Mouse (Mus musculus) neural tube, embryonic 12.5 days (tissue): ENCODE data around the gene Kifc3. TPM values are rescaled to one million over a fixed set of nuclear protein-coding genes. Genes with fewer than 3 reads are reported as not detected.

ENCODE experiments used
- ATAC-seq: fragments of 200-750 bp; cut with Nextera tagmentation; 2 replicates; pipeline ENCODE4 v1.8.0; 2017; ENCODE audit warnings: low read depth, mild to moderate bottlenecking, moderate TSS enrichment, moderate library complexity; ENCODE audit not compliant: low FRiP score
- H3K27ac ChIP-seq: fragments of 300-500 bp; sonication (generic); 2 replicates; pipeline ENCODE4 v1.5.1; 2016
- H3K27me3 ChIP-seq: fragments of 300-500 bp; sonication (generic); replicated peaks from 2 replicates; pipeline ENCODE4 v1.6.1; 2016; ENCODE audit warnings: mild to moderate bottlenecking
- H3K36me3 ChIP-seq: fragments of 300-500 bp; sonication (generic); 2 replicates; pipeline ENCODE4 v1.6.1; 2016; ENCODE audit warnings: mild to moderate bottlenecking
- H3K4me1 ChIP-seq: fragments of 300-500 bp; sonication (generic); 2 replicates; pipeline ENCODE4 v1.6.1; 2016
- H3K4me2 ChIP-seq: fragments of 300-500 bp; sonication (generic); replicated peaks from 2 replicates; pipeline ENCODE4 v1.6.1; 2016; ENCODE audit warnings: mild to moderate bottlenecking
- H3K4me3 ChIP-seq: fragments of 300-500 bp; sonication (generic); 2 replicates; pipeline ENCODE4 v1.5.1; 2016
- H3K9ac ChIP-seq: fragments of 300-500 bp; sonication (generic); 2 replicates; pipeline ENCODE4 v1.6.1; 2016; ENCODE audit warnings: mild to moderate bottlenecking
- H3K9me3 ChIP-seq: fragments of 300-500 bp; sonication (generic); 2 replicates; pipeline ENCODE4 v1.6.1; 2016; ENCODE audit warnings: mild to moderate bottlenecking
- WGBS: fragments of 180-500 bp; shearing (Covaris S2); methylation state at CpG from one replicate; pipeline ENCODE4 v1.1.7; 2016; 5-methylcytosine and 5-hydroxymethylcytosine counted together
- polyA plus RNA-seq: library from polyadenylated mRNA; unstranded; fragments of >200 nt; fragmentation: Nextera tagmentation; extraction: Ambion mirVana; gene quantifications from 2 replicates; pipeline ENCODE4 v1.2.1, GENCODE M21; 2016

Gene Kifc3
- polyA plus RNA-seq, 1 experiment from 2014 or later: 15.0 TPM

- Histone ChIP-seq H3K9me3 (no peaks in the 10 kb centered on the region), H3K4me1 (peaks cover 3% of the 10 kb centered on the region; the same call in 1 of the 2 replicates), H3K27ac (no peak overlapping the region), H3K36me3 (no peaks in the 10 kb centered on the region), H3K27me3 (no peaks in the 10 kb centered on the region), H3K4me2 (no peak overlapping the region), H3K9ac (no peak overlapping the region), H3K4me3 (no peak overlapping the region)
- ATAC-seq: peak; percentile 61; the same call in 1 of the 2 replicates
- WGBS: 71% methylated on average over 9 of the region's 9 CpGs
These were observed 75.0 kb downstream of the Kifc3 start for GRCm38 (mm10) chr8:95127658-95128057.

GRCm38 (mm10) chr8:95126497-95126896, 76.1 kb downstream of the Kifc3 start:
- H3K9me3 ChIP-seq: no peaks in the 10 kb centered on the region
- no peaks in the 10 kb centered on the region for H3K36me3 ChIP-seq
- H3K27me3 ChIP-seq: no peaks in the 10 kb centered on the region
- no peak for ATAC-seq
- 85% methylated on average over 11 of the region's 11 CpGs for WGBS
- H3K27ac ChIP-seq: no peak overlapping the region
- H3K9ac ChIP-seq: no peak overlapping the region
- H3K4me3 ChIP-seq: no peak overlapping the region
- H3K4me2 ChIP-seq: no peak overlapping the region
- peaks cover 3% of the 10 kb centered on the region; the same call in 1 of the 2 replicates for H3K4me1 ChIP-seq

- no peak for ATAC-seq
- H3K27me3 ChIP-seq: no peaks in the 10 kb centered on the region
- H3K36me3 ChIP-seq: no peaks in the 10 kb centered on the region
- no peak overlapping the region for H3K9ac ChIP-seq
- no peaks in the 10 kb centered on the region for H3K9me3 ChIP-seq
- no peak overlapping the region for H3K4me3 ChIP-seq
- H3K4me1 ChIP-seq: 0 out of 2 replicates have a peak, but pooled peaks cover 3% of the 10 kb centered on the region
- H3K4me2 ChIP-seq: no peak overlapping the region
- H3K27ac ChIP-seq: no peak overlapping the region
- WGBS: 91% methylated on average over 5 of the region's 5 CpGs
These were observed 79.2 kb downstream of the Kifc3 start for GRCm38 (mm10) chr8:95123455-95123854.

- peak; percentile 76; the same call in 1 of the 2 replicates for ATAC-seq
- Histone ChIP-seq H3K36me3 (0 out of 2 replicates have a peak, but pooled peaks cover under 1% of the 10 kb centered on the region), H3K27me3 (no peaks in the 10 kb centered on the region), H3K4me1 (no peaks in the 10 kb centered on the region), H3K4me2 (no peak overlapping the region), H3K4me3 (no peak overlapping the region), H3K9me3 (no peaks in the 10 kb centered on the region), H3K27ac (no peak overlapping the region), H3K9ac (no peak overlapping the region)
- 79% methylated on average over 3 of the region's 3 CpGs for WGBS
These were observed 88.9 kb downstream of the Kifc3 start for GRCm38 (mm10) chr8:95113750-95114149.

GRCm38 (mm10) chr8:95113108-95113507, 89.5 kb downstream of the Kifc3 start:
- Histone ChIP-seq H3K9me3 (no peaks in the 10 kb centered on the region), H3K9ac (no peak overlapping the region), H3K27ac (no peak overlapping the region), H3K36me3 (peaks cover 4% of the 10 kb centered on the region; the same call in 1 of the 2 replicates), H3K4me2 (no peak overlapping the region), H3K27me3 (no peaks in the 10 kb centered on the region), H3K4me3 (no peak overlapping the region), H3K4me1 (no peaks in the 10 kb centered on the region)
- ATAC-seq: no peak
- 84% methylated on average over 4 of the region's 4 CpGs for WGBS

- no peaks in the 10 kb centered on the region for H3K9me3 ChIP-seq
- H3K4me3 ChIP-seq: no peak overlapping the region
- H3K36me3 ChIP-seq: peaks cover 4% of the 10 kb centered on the region; the same call in 1 of the 2 replicates
- H3K27ac ChIP-seq: no peak overlapping the region
- no peaks in the 10 kb centered on the region for H3K27me3 ChIP-seq
- 91% methylated on average over 3 of the region's 3 CpGs for WGBS
- H3K4me2 ChIP-seq: no peak overlapping the region
- no peak for ATAC-seq
- H3K4me1 ChIP-seq: no peaks in the 10 kb centered on the region
- no peak overlapping the region for H3K9ac ChIP-seq
These were observed 90.0 kb downstream of the Kifc3 start for GRCm38 (mm10) chr8:95112594-95112993.

- WGBS: 91% methylated on average over 13 of the region's 13 CpGs
- H3K4me1 ChIP-seq: no peaks in the 10 kb centered on the region
- H3K27ac ChIP-seq: no peak overlapping the region
- H3K27me3 ChIP-seq: no peaks in the 10 kb centered on the region
- no peaks in the 10 kb centered on the region for H3K9me3 ChIP-seq
- ATAC-seq: no peak
- H3K9ac ChIP-seq: no peak overlapping the region
- peaks cover 13% of the 10 kb centered on the region; the same call in 1 of the 2 replicates for H3K36me3 ChIP-seq
- H3K4me2 ChIP-seq: no peak overlapping the region
- H3K4me3 ChIP-seq: no peak overlapping the region
These were observed 95.3 kb downstream of the Kifc3 start for GRCm38 (mm10) chr8:95107306-95107705.

GRCm38 (mm10) chr8:95101972-95102371, 100.6 kb downstream of the Kifc3 start:
- no peak overlapping the region for H3K27ac ChIP-seq
- H3K9me3 ChIP-seq: no peaks in the 10 kb centered on the region
- 76% methylated on average over 4 of the region's 4 CpGs for WGBS
- H3K9ac ChIP-seq: no peak overlapping the region
- no peak overlapping the region for H3K4me2 ChIP-seq
- no peak for ATAC-seq
- no peaks in the 10 kb centered on the region for H3K27me3 ChIP-seq
- no peaks in the 10 kb centered on the region for H3K4me1 ChIP-seq
- peaks cover 52% of the 10 kb centered on the region for H3K36me3 ChIP-seq
- no peak overlapping the region for H3K4me3 ChIP-seq

GRCm38 (mm10) chr8:95099009-95099408, 103.6 kb downstream of the Kifc3 start:
- ATAC-seq: peak; percentile 46

GRCm38 (mm10) chr8:95093574-95093973, 109.0 kb downstream of the Kifc3 start:
- no peaks in the 10 kb centered on the region for H3K27me3 ChIP-seq
- H3K27ac ChIP-seq: no peak overlapping the region
- peaks cover 91% of the 10 kb centered on the region for H3K36me3 ChIP-seq
- WGBS: 98% methylated on average over 4 of the region's 4 CpGs
- no peak for ATAC-seq
- H3K4me1 ChIP-seq: no peaks in the 10 kb centered on the region
- no peak overlapping the region for H3K4me3 ChIP-seq
- H3K9me3 ChIP-seq: no peaks in the 10 kb centered on the region
- no peak overlapping the region for H3K9ac ChIP-seq
- no peak overlapping the region for H3K4me2 ChIP-seq

More at GRCm38 (mm10) chr8:95099009-95099408, 103.6 kb downstream of the Kifc3 start:
- no peak overlapping the region for H3K9ac ChIP-seq
- H3K36me3 ChIP-seq: peaks cover 79% of the 10 kb centered on the region
- H3K27ac ChIP-seq: no peak overlapping the region
- H3K4me1 ChIP-seq: no peaks in the 10 kb centered on the region
- no peak overlapping the region for H3K4me2 ChIP-seq
- WGBS: 29% methylated on average over 5 of the region's 5 CpGs
- H3K27me3 ChIP-seq: no peaks in the 10 kb centered on the region
- no peaks in the 10 kb centered on the region for H3K9me3 ChIP-seq
- no peak overlapping the region for H3K4me3 ChIP-seq

- peaks cover 11% of the 10 kb centered on the region for H3K4me1 ChIP-seq
- H3K9me3 ChIP-seq: no peaks in the 10 kb centered on the region
- ATAC-seq: no peak
- no peak overlapping the region for H3K27ac ChIP-seq
- no peak overlapping the region for H3K9ac ChIP-seq
- H3K4me3 ChIP-seq: no peak overlapping the region
- H3K27me3 ChIP-seq: no peaks in the 10 kb centered on the region
- no peak overlapping the region for H3K4me2 ChIP-seq
- peaks cover 60% of the 10 kb centered on the region for H3K36me3 ChIP-seq
- WGBS: 90% methylated on average over 7 of the region's 7 CpGs
These were observed 117.0 kb downstream of the Kifc3 start for GRCm38 (mm10) chr8:95085432-95086141.

GRCm38 (mm10) chr8:95084744-95085431, 117.7 kb downstream of the Kifc3 start:
- Histone ChIP-seq H3K27ac (no peak overlapping the region), H3K4me3 (no peak overlapping the region), H3K9me3 (no peaks in the 10 kb centered on the region), H3K9ac (no peak overlapping the region), H3K4me2 (no peak overlapping the region), H3K27me3 (no peaks in the 10 kb centered on the region), H3K4me1 (peaks cover 11% of the 10 kb centered on the region), H3K36me3 (peaks cover 53% of the 10 kb centered on the region)
- ATAC-seq: no peak
- 88% methylated on average over 10 of the region's 10 CpGs for WGBS
